In the genomic region with DNA sequence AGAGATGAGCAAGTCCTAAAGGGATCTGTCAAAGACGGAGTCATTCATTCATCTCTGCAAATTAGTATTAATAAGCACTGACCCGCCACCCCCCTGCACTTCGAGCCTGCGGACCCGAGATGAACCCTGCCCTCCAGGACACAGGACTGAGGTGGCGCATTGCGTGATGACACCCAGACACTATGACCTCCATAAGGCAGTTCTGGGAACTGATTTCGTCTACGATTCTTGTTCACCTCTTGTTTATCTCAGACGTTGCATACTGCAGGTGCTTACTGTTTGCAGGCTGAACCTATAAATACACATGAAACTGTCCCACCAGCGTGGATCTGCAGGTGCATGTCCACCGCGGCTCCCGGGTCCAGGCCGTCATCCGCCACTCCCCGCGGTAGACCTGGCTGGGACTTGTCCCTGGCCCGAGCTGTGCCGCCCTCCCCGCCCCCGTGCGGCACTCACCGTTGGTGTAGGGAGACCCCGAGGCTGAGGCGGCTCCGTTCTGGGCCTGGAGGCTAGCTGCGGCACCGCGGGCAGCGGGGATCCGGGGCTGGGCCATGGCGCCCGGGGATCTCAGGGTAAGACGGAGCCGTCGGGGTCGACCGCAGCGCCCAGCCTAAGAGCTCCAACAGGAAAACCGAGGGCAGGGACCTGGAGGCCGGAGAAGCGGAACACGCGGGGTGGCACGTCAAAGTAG, we compare ENCODE assay signal across 8 mouse cellular contexts. TPM values are rescaled to one million over a fixed set of nuclear protein-coding genes. Genes with fewer than 3 reads are reported as not detected.
A peak's percentile ranks its signal among the peaks of the same experiment; 100 is the strongest.
DNase-seq lines count a peak whose midpoint lies in the region; ATAC-seq lines count a peak whose summit lies in the region.

No protein-coding gene starts in this region.

- no peak for DNase-seq in cerebellum, postnatal 4 days (ENCODE audit: low spot score in 2 of 2)
- peak; percentile 6 to 41 for DNase-seq in thymus, adult 18-20 months
- DNase-seq in thymus, postnatal 25 days: no peak
- no peak for DNase-seq in ovary, postnatal 36 days (ENCODE audit: low spot score)

- 0 out of 2 replicates have a peak, but pooled peaks cover 3% of the 10 kb centered on the region for H3K27me3 ChIP-seq in heart, embryonic 15.5 days
- H3K27me3 ChIP-seq in limb, embryonic 13.5 days: 0 out of 2 replicates have a peak, but pooled peaks cover 4% of the 10 kb centered on the region
- no peaks in the 10 kb centered on the region for H3K27me3 ChIP-seq in midbrain, embryonic 16.5 days (ENCODE audit: control insufficient read depth, insufficient read depth, low read depth, low read length)

- H3K27ac ChIP-seq in heart, embryonic 15.5 days: peak overlapping the region; percentile 87
- H3K27ac ChIP-seq in limb, embryonic 13.5 days: peak overlapping the region; percentile 10; the same call in 1 of the 2 replicates
- H3K27ac ChIP-seq in midbrain, embryonic 16.5 days (ENCODE audit: low read length): peak overlapping the region; percentile 79

- H3K9ac ChIP-seq in heart, embryonic 15.5 days: peak overlapping the region; percentile 96
- H3K9ac ChIP-seq in limb, embryonic 13.5 days: peak overlapping the region; percentile 97
- peak overlapping the region; percentile 90 for H3K9ac ChIP-seq in midbrain, embryonic 16.5 days (ENCODE audit: low read depth, low read length)

- H3K4me1 ChIP-seq in heart, embryonic 15.5 days (replicated peaks): peaks cover 17% of the 10 kb centered on the region
- H3K4me1 ChIP-seq in limb, embryonic 13.5 days: peaks cover 21% of the 10 kb centered on the region
- peaks cover 24% of the 10 kb centered on the region for H3K4me1 ChIP-seq in midbrain, embryonic 16.5 days (ENCODE audit: control insufficient read depth, insufficient read depth, low read length)

- H3K4me2 ChIP-seq in heart, embryonic 15.5 days: peak overlapping the region; percentile 76
- peak overlapping the region; percentile 90 for H3K4me2 ChIP-seq in limb, embryonic 13.5 days (replicated peaks)
- peak overlapping the region; percentile 96 for H3K4me2 ChIP-seq in midbrain, embryonic 16.5 days (ENCODE audit: low read length)

- no peaks in the 10 kb centered on the region for H3K9me3 ChIP-seq in heart, embryonic 15.5 days (replicated peaks)
- no peaks in the 10 kb centered on the region for H3K9me3 ChIP-seq in limb, embryonic 13.5 days
- no peaks in the 10 kb centered on the region for H3K9me3 ChIP-seq in midbrain, embryonic 16.5 days (replicated peaks; ENCODE audit: control insufficient read depth, low read length, poor library complexity, severe bottlenecking)

- H3K36me3 ChIP-seq in heart, embryonic 15.5 days: no peaks in the 10 kb centered on the region
- H3K36me3 ChIP-seq in limb, embryonic 13.5 days: peaks cover 3% of the 10 kb centered on the region; the same call in 1 of the 2 replicates
- H3K36me3 ChIP-seq in midbrain, embryonic 16.5 days (ENCODE audit: control insufficient read depth, insufficient read depth, low read length): no peaks in the 10 kb centered on the region

- 1% methylated on average over 46 of the region's 46 CpGs for WGBS in heart, embryonic 15.5 days
- under 1% methylated on average over 46 of the region's 46 CpGs for WGBS in limb, embryonic 13.5 days
- under 1% methylated on average over 37 of the region's 46 CpGs for WGBS in midbrain, embryonic 16.5 days

- peak; percentile 68; the same call in 1 of the 2 replicates for ATAC-seq in cerebellum, adult (ENCODE audit: insufficient number of reproducible peaks, low FRiP score, low TSS enrichment)
- peak; percentile 74 for ATAC-seq in heart, embryonic 15.5 days (replicated peaks; ENCODE audit: insufficient number of reproducible peaks, insufficient read depth, low FRiP score, low read depth)
- ATAC-seq in limb, embryonic 13.5 days (ENCODE audit: low FRiP score, low read depth): peak; percentile 75
- ATAC-seq in midbrain, embryonic 16.5 days: peak; percentile 75

- H3K4me3 ChIP-seq in heart, embryonic 15.5 days: peak overlapping the region; percentile 94
- H3K4me3 ChIP-seq in limb, embryonic 13.5 days: peak overlapping the region; percentile 100
- H3K4me3 ChIP-seq in midbrain, embryonic 16.5 days (ENCODE audit: low read depth, low read length): peak overlapping the region; percentile 89

RNA-seq across cellular contexts. Expression of gene Sec24a, which starts 7.7 kb away (rescaled TPM):
- 8.8 and 10.6 TPM in 2 replicates for polyA plus RNA-seq in heart, embryonic 15.5 days (2015; fragmentation: Nextera tagmentation; extraction: Ambion mirVana)
- 16.6 and 18.1 TPM in 2 replicates for polyA plus RNA-seq in limb, embryonic 13.5 days (2015; fragmentation: Nextera tagmentation; extraction: Ambion mirVana)
- polyA plus RNA-seq in midbrain, embryonic 16.5 days (2015; fragmentation: Nextera tagmentation; extraction: Ambion mirVana): 15.2 and 16.5 TPM in 2 replicates

RNA-seq across cellular contexts. Expression of gene Sar1b, which starts 7.7 kb away (rescaled TPM):
- polyA plus RNA-seq in heart, embryonic 15.5 days (2015; fragmentation: Nextera tagmentation; extraction: Ambion mirVana): 115 and 137 TPM in 2 replicates
- 90.5 and 96.8 TPM in 2 replicates for polyA plus RNA-seq in limb, embryonic 13.5 days (2015; fragmentation: Nextera tagmentation; extraction: Ambion mirVana)
- polyA plus RNA-seq in midbrain, embryonic 16.5 days (2015; fragmentation: Nextera tagmentation; extraction: Ambion mirVana): 184 and 206 TPM in 2 replicates

Comparison
In these comparisons a context has a peak if more than half of its experiments do, and no peak if none do; other contexts are left out.
1. DNase-seq: peak in thymus, adult 18-20 months (2 of 2); none in cerebellum, postnatal 4 days (0 of 2), thymus, postnatal 25 days (single experiment) and ovary, postnatal 36 days (single experiment).
2. H3K27ac ChIP-seq: peak in every context shown above with its lines; median percentile 87 in heart, embryonic 15.5 days; 79 in midbrain, embryonic 16.5 days; 10 in limb, embryonic 13.5 days.
3. Peak in every context shown above with its lines, with median percentiles within 50 percentile points of each other: ATAC-seq, H3K4me2 ChIP-seq, H3K4me3 ChIP-seq and H3K9ac ChIP-seq.